Mouse (Mus musculus): ENCODE data around the gene Ergic1. TPM values are rescaled to one million over a fixed set of nuclear protein-coding genes. Genes with fewer than 3 reads are reported as not detected.

Ergic1 gene
- polyA plus RNA-seq, 1 experiment from 2014 or later, result 34.4 TPM

- Histone ChIP-seq H3K9ac (replicated peaks) (no peak overlapping the region; the same call in 1 of the 2 replicates), H3K36me3 (replicated peaks; ENCODE audit: insufficient read depth, low read length) (peaks cover 33% of the 10 kb centered on the region), H3K27me3 (ENCODE audit: insufficient read depth, low read length) (no peaks in the 10 kb centered on the region), H3K4me1 (ENCODE audit: insufficient read depth) (peaks cover 13% of the 10 kb centered on the region; the same call in 1 of the 2 replicates), H3K4me3 (ENCODE audit: low read depth, low read length) (no peak overlapping the region), H3K27ac (ENCODE audit: low read depth) (peak overlapping the region; percentile 76), H3K4me2 (ENCODE audit: low read depth, low read length) (no peak overlapping the region), H3K9me3 (ENCODE audit: low read length) (no peaks in the 10 kb centered on the region)
- peak; percentile 66 for DNase-seq
- no peak; the same call in 1 of the 2 replicates for TF ChIP-seq EP300 (IDR thresholded peaks at IDR 0.05; ENCODE audit: low read depth)
- TF ChIP-seq CTCF (IDR thresholded peaks at IDR 0.05; ENCODE audit: low read depth), result no peak
- peak; percentile 86 for ATAC-seq
- 73% methylated on average over 10 of the region's 10 CpGs for WGBS (ENCODE audit: insufficient replicate concordance)
Measured at GRCm38 (mm10) chr17:26699819-26700616, 138.7 kb downstream of the Ergic1 start.

DNA sequence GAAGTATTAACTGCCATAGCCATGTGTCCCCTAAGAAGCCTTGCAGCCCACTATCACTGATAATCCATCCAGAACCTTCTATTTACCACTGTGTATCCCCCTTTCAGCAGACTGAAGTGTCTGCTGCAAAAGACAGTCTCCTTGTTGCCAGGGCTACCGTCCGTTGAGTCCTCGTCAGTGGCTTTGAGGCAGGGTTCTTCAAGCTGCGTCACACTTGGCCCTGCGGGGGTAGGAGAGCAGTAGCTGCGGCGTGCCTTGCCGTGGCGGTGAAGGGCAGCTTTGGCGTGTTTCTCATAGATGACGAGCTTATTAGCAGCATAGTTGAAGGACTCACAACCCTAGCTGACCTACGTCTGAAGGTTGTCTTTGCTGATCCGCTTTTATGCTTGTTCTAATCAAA lies 140.3 kb downstream of the Ergic1 start:
- Histone ChIP-seq H3K4me1 (ENCODE audit: insufficient read depth) (peaks cover 21% of the 10 kb centered on the region), H3K4me3 (ENCODE audit: low read depth, low read length) (no peak overlapping the region), H3K9me3 (ENCODE audit: low read length) (no peaks in the 10 kb centered on the region), H3K27ac (ENCODE audit: low read depth) (no peak overlapping the region), H3K36me3 (replicated peaks; ENCODE audit: insufficient read depth, low read length) (peaks cover 19% of the 10 kb centered on the region), H3K9ac (replicated peaks) (no peak overlapping the region), H3K27me3 (ENCODE audit: insufficient read depth, low read length) (no peaks in the 10 kb centered on the region), H3K4me2 (ENCODE audit: low read depth, low read length) (no peak overlapping the region)
- WGBS (ENCODE audit: insufficient replicate concordance), result 83% methylated on average over 13 of the region's 13 CpGs
- ATAC-seq, result no peak
- no peak for DNase-seq
- TF ChIP-seq CTCF (IDR thresholded peaks at IDR 0.05; ENCODE audit: low read depth) (no peak), EP300 (IDR thresholded peaks at IDR 0.05; ENCODE audit: low read depth) (no peak)

- ATAC-seq (peak; percentile 40), DNase-seq (no peak)
- Histone ChIP-seq H3K4me3 (ENCODE audit: low read depth, low read length) (no peak overlapping the region), H3K36me3 (replicated peaks; ENCODE audit: insufficient read depth, low read length) (peaks cover 11% of the 10 kb centered on the region), H3K9me3 (ENCODE audit: low read length) (no peaks in the 10 kb centered on the region), H3K27ac (ENCODE audit: low read depth) (peak overlapping the region; percentile 41; the same call in 1 of the 2 replicates), H3K9ac (replicated peaks) (no peak overlapping the region), H3K27me3 (ENCODE audit: insufficient read depth, low read length) (no peaks in the 10 kb centered on the region), H3K4me1 (ENCODE audit: insufficient read depth) (peaks cover 26% of the 10 kb centered on the region), H3K4me2 (ENCODE audit: low read depth, low read length) (no peak overlapping the region)
- TF ChIP-seq EP300 (IDR thresholded peaks at IDR 0.05; ENCODE audit: low read depth), result 0 out of 2 replicates have a peak, but pooled peaks have one; percentile 39
- TF ChIP-seq CTCF (IDR thresholded peaks at IDR 0.05; ENCODE audit: low read depth), result no peak
- 64% methylated on average over 4 of the region's 4 CpGs for WGBS (ENCODE audit: insufficient replicate concordance)
Measured at GRCm38 (mm10) chr17:26702621-26703020, 141.3 kb downstream of the Ergic1 start.

GRCm38 (mm10) chr17:26703671-26704070 lies 142.4 kb downstream of the Ergic1 start:
- Histone ChIP-seq H3K36me3 (replicated peaks; ENCODE audit: insufficient read depth, low read length) (peaks cover 3% of the 10 kb centered on the region), H3K27ac (ENCODE audit: low read depth) (no peak overlapping the region), H3K9me3 (ENCODE audit: low read length) (no peaks in the 10 kb centered on the region), H3K4me2 (ENCODE audit: low read depth, low read length) (no peak overlapping the region), H3K9ac (replicated peaks) (no peak overlapping the region), H3K4me1 (ENCODE audit: insufficient read depth) (peaks cover 26% of the 10 kb centered on the region), H3K27me3 (ENCODE audit: insufficient read depth, low read length) (no peaks in the 10 kb centered on the region), H3K4me3 (ENCODE audit: low read depth, low read length) (no peak overlapping the region)
- no peak for TF ChIP-seq EP300 (IDR thresholded peaks at IDR 0.05; ENCODE audit: low read depth)
- TF ChIP-seq CTCF (IDR thresholded peaks at IDR 0.05; ENCODE audit: low read depth), result no peak
- ATAC-seq (no peak), DNase-seq (no peak)
- 78% methylated on average over 4 of the region's 4 CpGs for WGBS (ENCODE audit: insufficient replicate concordance)

DNA sequence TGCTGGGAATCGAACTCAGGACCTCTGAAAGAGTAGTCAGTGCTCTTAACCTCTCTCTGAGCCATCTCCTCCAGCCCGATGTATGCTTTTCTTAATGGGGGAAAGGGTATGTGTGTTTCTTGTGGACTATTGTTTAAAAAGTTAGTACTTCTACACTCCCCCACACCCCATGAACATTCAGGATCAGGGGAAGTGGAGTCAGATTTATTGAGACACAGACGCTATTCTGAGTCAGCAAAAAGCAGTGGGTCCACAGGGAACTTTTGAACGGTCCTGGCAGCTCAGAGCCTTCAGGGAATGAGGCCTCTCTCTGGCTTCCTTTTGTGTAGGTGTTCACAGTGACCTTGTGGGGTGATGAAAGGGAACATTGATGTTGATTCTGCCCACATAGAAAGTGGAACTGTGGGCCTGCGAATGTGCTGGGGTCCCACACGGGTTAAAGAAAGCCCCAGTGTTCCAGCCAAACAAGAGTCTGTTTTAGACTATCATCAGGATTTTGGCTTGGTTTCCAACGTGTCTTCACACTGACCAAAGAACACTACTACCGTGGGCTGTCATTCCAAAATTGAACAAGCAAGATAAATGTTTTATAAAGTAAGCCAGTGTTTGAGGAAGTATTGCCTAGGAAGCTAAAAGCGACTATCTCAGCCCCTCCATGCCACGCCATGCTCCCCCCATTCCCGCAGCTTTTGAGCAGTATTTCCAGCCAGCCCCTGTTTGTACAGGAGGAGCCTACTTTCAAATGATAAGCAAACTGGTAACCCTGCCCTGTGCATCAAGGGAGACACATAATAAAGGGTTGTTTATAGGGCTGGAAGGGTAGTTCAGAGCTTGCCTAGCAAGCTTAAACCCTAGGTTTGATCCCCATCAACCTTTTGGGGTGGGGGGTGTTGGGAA lies 144.4 kb downstream of the Ergic1 start:
- no peak for DNase-seq
- Histone ChIP-seq H3K9ac (replicated peaks) (0 out of 2 replicates have a peak overlapping the region, but pooled peaks have one; percentile 16), H3K36me3 (replicated peaks; ENCODE audit: insufficient read depth, low read length) (no peaks in the 10 kb centered on the region; the same call in 1 of the 2 replicates), H3K4me3 (ENCODE audit: low read depth, low read length) (no peak overlapping the region), H3K4me2 (ENCODE audit: low read depth, low read length) (no peak overlapping the region; the same call in 1 of the 2 replicates), H3K4me1 (ENCODE audit: insufficient read depth) (peaks cover 27% of the 10 kb centered on the region), H3K27ac (ENCODE audit: low read depth) (peak overlapping the region; percentile 61), H3K9me3 (ENCODE audit: low read length) (no peaks in the 10 kb centered on the region), H3K27me3 (ENCODE audit: insufficient read depth, low read length) (no peaks in the 10 kb centered on the region)
- no peak for TF ChIP-seq EP300 (IDR thresholded peaks at IDR 0.05; ENCODE audit: low read depth)
- TF ChIP-seq CTCF (IDR thresholded peaks at IDR 0.05; ENCODE audit: low read depth), result no peak
- WGBS (ENCODE audit: insufficient replicate concordance), result 34% methylated on average over 11 of the region's 11 CpGs
- ATAC-seq, result no peak

Small RNAs within 50 kb of the gene (microRNA-seq; reads per million reads assigned to microRNA genes)
- gene Gm22420, result not detected

Other genes with a start within 250 kb of the Ergic1 start
- gene Neurl1b, start 146.7 kb upstream of the Ergic1 start, polyA plus RNA-seq (2015; fragmentation: Nextera tagmentation; extraction: Ambion mirVana), result 0.05 and 0.06 TPM in 2 replicates
- gene Dusp1, start 639 bp downstream of the Ergic1 start, polyA plus RNA-seq (2015; fragmentation: Nextera tagmentation; extraction: Ambion mirVana), result 13.4 and 14.2 TPM in 2 replicates
- gene Atp6v0e, start 101.7 kb downstream of the Ergic1 start, polyA plus RNA-seq (2015; fragmentation: Nextera tagmentation; extraction: Ambion mirVana), result 122 and 126 TPM in 2 replicates
- 5.8 and 7.5 TPM in 2 replicates for gene Crebrf, start 154.2 kb downstream of the Ergic1 start, polyA plus RNA-seq (2015; fragmentation: Nextera tagmentation; extraction: Ambion mirVana)
- gene Bnip1, start 219.6 kb downstream of the Ergic1 start, polyA plus RNA-seq (2015; fragmentation: Nextera tagmentation; extraction: Ambion mirVana), result 18.6 and 19.7 TPM in 2 replicates

All from liver, postnatal 0 days (tissue).